Mouse (Mus musculus): ENCODE measurements around the gene 2300002M23Rik.

Gene 2300002M23Rik

DNA sequence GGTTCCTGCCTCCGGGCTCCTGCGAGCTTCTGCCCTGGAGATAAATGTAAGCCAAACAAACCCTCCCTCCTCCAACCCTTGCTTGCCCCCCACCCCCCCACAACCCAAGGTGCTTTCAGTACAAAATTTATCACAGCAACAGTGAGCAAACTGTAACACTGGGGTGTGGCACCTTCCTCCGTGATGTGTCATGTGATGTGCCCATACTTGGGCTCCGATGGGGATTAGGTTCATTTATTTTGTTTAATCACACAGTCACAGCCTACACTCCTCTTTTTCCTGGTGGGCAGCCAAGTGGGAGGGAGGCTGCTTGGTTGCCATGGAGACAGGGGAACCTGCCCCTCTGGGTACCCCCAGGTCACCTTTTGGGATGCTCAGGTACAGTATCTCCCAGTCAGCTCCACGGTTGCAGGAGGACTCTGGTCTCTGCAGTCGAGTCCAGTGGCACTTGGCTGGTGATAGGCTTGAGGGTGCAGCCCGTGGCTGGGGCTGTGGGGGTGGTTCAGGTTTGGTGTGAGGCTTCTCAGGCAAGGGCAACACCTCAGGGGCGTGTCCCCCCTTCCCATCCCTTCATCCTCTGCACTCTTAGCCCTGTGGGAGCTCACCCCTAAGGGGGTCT is 34.6 kb downstream of the 2300002M23Rik start:
- DNase-seq (ENCODE audit: low spot score in 2 of 2): no peak

DNA sequence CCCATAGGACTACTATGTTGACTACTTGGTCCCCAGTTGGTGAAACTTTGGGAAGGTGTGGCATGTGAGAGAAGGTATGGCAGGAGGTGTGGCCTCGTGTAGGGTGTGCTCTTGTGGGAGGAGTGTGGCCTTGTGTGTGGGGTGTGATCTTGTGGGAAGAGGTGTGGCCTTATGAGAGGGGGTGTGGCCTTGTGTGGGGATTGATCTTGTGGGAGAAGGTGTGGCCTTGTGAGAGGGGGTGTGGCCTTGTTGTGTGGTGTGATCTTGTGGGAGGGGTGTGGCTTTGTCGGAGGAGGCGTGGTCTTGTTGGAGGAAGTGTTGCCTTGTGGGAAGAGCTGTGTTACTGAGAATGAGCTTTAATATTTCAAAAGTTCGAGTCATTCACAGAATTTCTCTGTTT is 49.9 kb downstream of the 2300002M23Rik start:
- DNase-seq (ENCODE audit: low spot score in 2 of 2): no peak
